Mouse (Mus musculus) kidney, adult 2 months (tissue): Measurements from ENCODE around the gene Prr3. TPM values are rescaled to one million over a fixed set of nuclear protein-coding genes. Genes with fewer than 3 reads are reported as not detected.
A peak's percentile ranks its signal among the peaks of the same experiment; 100 is the strongest.
"Not testable (repeated sequence)": the region's sequence is repeated elsewhere in the genome, so short reads cannot be mapped to it uniquely, and the experiment has no call there.

Source experiments
- DNase-seq: peaks from one replicate; pipeline ENCODE4 v3.0.0; 2021
- H3K27ac ChIP-seq: fragments of 200-500 bp; 2 replicates; pipeline ENCODE4 v1.5.1; 2012; ENCODE audit warnings: low read depth, low read length, control low read depth, inconsistent platforms; ENCODE audit not compliant: insufficient read depth
- H3K27me3 ChIP-seq: fragments of 200-500 bp; replicated peaks from 2 replicates; pipeline ENCODE4 v1.6.1; 2012; ENCODE audit warnings: mild to moderate bottlenecking, moderate library complexity, low read length, inconsistent platforms; ENCODE audit not compliant: control insufficient read depth, insufficient read depth
- H3K36me3 ChIP-seq: fragments of 200-500 bp; 2 replicates; pipeline ENCODE4 v1.6.1; 2012; ENCODE audit warnings: mild to moderate bottlenecking, moderate library complexity, low read length, inconsistent platforms; ENCODE audit not compliant: control insufficient read depth, insufficient read depth
- H3K4me1 ChIP-seq: fragments of 200-500 bp; 2 replicates; pipeline ENCODE4 v1.6.1; 2011; ENCODE audit warnings: low read length; ENCODE audit not compliant: control insufficient read depth, insufficient read depth
- H3K4me3 ChIP-seq: fragments of 200-500 bp; 2 replicates; pipeline ENCODE4 v1.5.1; 2011; ENCODE audit warnings: mild to moderate bottlenecking, low read depth, low read length, control low read depth; ENCODE audit not compliant: insufficient read depth
- CTCF ChIP-seq: fragments of 200-500 bp; conservative IDR thresholded peaks from 2 replicates; pipeline ENCODE4 v1.5.1; 2011; ENCODE audit warnings: low read depth, mild to moderate bottlenecking, control low read depth, low read length, moderate library complexity, mixed read lengths; ENCODE audit not compliant: insufficient read depth, insufficient read length
- POLR2A ChIP-seq: fragments of 200-500 bp; IDR thresholded peaks from one replicate; pipeline ENCODE4 v1.6.1; 2011; ENCODE audit warnings: low read depth, low read length, control low read depth
- WGBS: fragments of 180-500 bp; shearing (Covaris S2); methylation state at CpG from one replicate; pipeline ENCODE4 v1.1.7; 2018; 5-methylcytosine and 5-hydroxymethylcytosine counted together
- polyA plus RNA-seq: library from polyadenylated mRNA; depleted of rRNA; stranded (reverse); fragments of >200 nt; gene quantifications from 2 replicates; pipeline ENCODE4 v1.2.3, GENCODE M21; 2012

The Prr3 gene
- polyA plus RNA-seq, 1 experiment: 18.5 TPM

GRCm38 (mm10) chr17:36014977-36015376 is 34.9 kb upstream of the Prr3 start:
- no peaks in the 10 kb centered on the region for H3K27me3 ChIP-seq
- no peak overlapping the region for H3K27ac ChIP-seq
- no peaks in the 10 kb centered on the region for H3K4me1 ChIP-seq
- no peaks in the 10 kb centered on the region for H3K36me3 ChIP-seq
- TF ChIP-seq POLR2A (no peak), CTCF (no peak)
- 90% methylated on average over 5 of the region's 5 CpGs for WGBS
- no peak for DNase-seq
- H3K4me3 ChIP-seq: no peak overlapping the region

DNA sequence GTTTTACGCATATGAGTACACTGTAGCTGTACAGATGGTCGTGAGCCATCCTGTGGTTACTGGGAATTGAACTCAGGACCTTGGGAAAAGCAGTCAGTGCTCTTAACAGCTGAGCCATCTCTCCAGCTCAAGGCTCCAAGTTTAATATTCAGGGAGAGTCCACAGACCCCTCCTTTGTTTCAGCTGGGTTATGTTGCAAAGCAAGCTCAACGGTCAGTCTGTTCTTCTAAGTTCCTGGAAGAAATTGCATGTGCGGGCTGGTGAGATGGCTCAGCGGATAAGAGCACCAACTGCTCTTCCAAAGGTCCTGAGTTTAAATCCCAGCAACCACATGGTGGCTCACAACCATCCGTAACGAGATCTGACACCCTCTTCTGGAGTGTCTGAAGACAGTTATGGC is 24.4 kb upstream of the Prr3 start:
- not testable (repeated sequence) for H3K36me3 ChIP-seq, H3K27me3 ChIP-seq, H3K4me1 ChIP-seq, H3K27ac ChIP-seq, H3K4me3 ChIP-seq
- peak; percentile 63 for DNase-seq
- 81% methylated on average over 7 of the region's 7 CpGs for WGBS

DNA sequence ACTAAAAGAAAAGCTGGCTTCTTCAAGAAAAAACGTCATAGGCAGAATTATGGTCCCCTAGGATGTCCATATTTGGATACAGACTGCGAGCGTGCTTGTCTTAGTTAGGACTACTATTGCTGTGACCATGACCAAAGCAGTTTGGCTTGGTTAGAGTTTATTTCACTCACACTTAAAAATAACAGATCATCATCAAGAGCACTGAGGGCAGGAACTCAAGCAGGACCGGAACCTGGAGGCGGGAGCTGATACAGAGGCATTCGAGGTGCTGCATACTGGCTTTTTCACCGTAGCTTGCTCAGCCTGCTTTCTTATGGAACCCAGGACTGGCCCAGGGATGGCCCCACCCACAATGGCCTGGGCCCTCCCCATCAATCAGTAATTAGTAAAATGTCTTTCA is 23.3 kb upstream of the Prr3 start:
- TF ChIP-seq POLR2A (no peak), CTCF (no peak)

DNA sequence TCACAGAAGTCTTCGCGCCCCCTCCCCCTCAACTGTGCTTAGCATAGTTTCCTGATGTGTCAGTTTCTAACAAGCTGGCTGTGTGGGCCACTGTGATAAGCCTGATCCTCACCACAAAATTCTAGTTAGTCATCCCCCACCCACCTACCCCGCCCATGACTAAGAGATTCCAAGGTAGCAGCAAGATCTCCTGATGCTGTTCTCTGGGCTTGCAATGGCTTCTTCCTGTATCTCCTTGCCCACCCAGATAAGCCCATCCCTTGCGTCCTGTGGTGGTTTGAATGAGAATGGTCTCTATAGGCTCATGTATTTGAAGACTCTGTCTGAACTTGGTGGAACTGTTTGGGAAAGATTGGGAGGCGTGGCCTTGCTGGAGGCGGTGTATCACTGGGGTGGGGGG is 21.9 kb upstream of the Prr3 start:
- H3K36me3 ChIP-seq: no peaks in the 10 kb centered on the region
- H3K4me1 ChIP-seq: no peaks in the 10 kb centered on the region; the same call in 1 of the 2 replicates
- DNase-seq: no peak
- H3K27me3 ChIP-seq: no peaks in the 10 kb centered on the region
- H3K4me3 ChIP-seq: no peak overlapping the region
- TF ChIP-seq CTCF (no peak), POLR2A (no peak)
- over 99% methylated on average over 6 of the region's 6 CpGs for WGBS
- no peak overlapping the region for H3K27ac ChIP-seq

More for the DNA sequence above, 23.3 kb upstream of the Prr3 start:
- Histone ChIP-seq H3K4me3 (no peak overlapping the region), H3K27ac (no peak overlapping the region), H3K27me3 (no peaks in the 10 kb centered on the region), H3K36me3 (no peaks in the 10 kb centered on the region), H3K4me1 (no peaks in the 10 kb centered on the region; the same call in 1 of the 2 replicates)
- DNase-seq: no peak
- 83% methylated on average over 7 of the region's 7 CpGs for WGBS

- TF ChIP-seq CTCF (no peak), POLR2A (no peak)
- H3K27me3 ChIP-seq: no peaks in the 10 kb centered on the region
- H3K4me1 ChIP-seq: no peaks in the 10 kb centered on the region; the same call in 1 of the 2 replicates
- DNase-seq: no peak
- no peak overlapping the region for H3K4me3 ChIP-seq
- 0 out of 2 replicates have a peak overlapping the region, but pooled peaks have one; percentile 39 for H3K27ac ChIP-seq
- H3K36me3 ChIP-seq: no peaks in the 10 kb centered on the region
- WGBS: 84% methylated on average over 12 of the region's 12 CpGs
These were observed 21.3 kb upstream of the Prr3 start for GRCm38 (mm10) chr17:36001121-36001897.

DNA sequence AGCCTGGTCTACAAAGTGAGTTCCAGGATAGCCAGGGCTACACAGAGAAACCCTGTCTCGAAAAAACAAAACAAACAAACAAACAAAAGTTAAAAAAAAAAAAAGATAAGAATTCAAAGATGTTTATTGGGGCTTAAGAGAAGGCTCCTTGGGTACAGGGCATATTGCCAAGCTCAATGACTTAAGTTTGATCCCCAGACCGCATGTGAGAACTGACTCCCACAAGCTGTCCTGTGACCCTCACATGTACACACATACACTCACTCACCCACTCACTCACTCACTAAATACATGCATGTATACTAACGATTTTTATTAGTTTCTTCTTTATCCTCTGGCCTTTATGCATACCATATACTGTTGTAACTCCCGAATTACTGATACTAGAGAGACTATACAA is 20.3 kb upstream of the Prr3 start:
- DNase-seq: no peak
- Histone ChIP-seq H3K27me3 (no peaks in the 10 kb centered on the region), H3K4me3 (no peak overlapping the region), H3K4me1 (no peaks in the 10 kb centered on the region; the same call in 1 of the 2 replicates), H3K36me3 (no peaks in the 10 kb centered on the region), H3K27ac (0 out of 2 replicates have a peak overlapping the region, but pooled peaks have one; percentile 26)
- TF ChIP-seq POLR2A: no peak
- no peak for TF ChIP-seq CTCF
- WGBS: 60% methylated on average over 4 of the region's 4 CpGs

GRCm38 (mm10) chr17:35999356-35999755 is 19.3 kb upstream of the Prr3 start:
- 71% methylated on average over 7 of the region's 7 CpGs for WGBS
- H3K27ac ChIP-seq: no peak overlapping the region

More at GRCm38 (mm10) chr17:35999356-35999755, 19.3 kb upstream of the Prr3 start:
- Histone ChIP-seq H3K27me3 (no peaks in the 10 kb centered on the region), H3K36me3 (no peaks in the 10 kb centered on the region), H3K4me3 (no peak overlapping the region), H3K4me1 (no peaks in the 10 kb centered on the region; the same call in 1 of the 2 replicates)
- TF ChIP-seq POLR2A: no peak
- TF ChIP-seq CTCF: no peak
- DNase-seq: no peak
